Mouse (Mus musculus): ENCODE data around the gene Gm11037.

DNA sequence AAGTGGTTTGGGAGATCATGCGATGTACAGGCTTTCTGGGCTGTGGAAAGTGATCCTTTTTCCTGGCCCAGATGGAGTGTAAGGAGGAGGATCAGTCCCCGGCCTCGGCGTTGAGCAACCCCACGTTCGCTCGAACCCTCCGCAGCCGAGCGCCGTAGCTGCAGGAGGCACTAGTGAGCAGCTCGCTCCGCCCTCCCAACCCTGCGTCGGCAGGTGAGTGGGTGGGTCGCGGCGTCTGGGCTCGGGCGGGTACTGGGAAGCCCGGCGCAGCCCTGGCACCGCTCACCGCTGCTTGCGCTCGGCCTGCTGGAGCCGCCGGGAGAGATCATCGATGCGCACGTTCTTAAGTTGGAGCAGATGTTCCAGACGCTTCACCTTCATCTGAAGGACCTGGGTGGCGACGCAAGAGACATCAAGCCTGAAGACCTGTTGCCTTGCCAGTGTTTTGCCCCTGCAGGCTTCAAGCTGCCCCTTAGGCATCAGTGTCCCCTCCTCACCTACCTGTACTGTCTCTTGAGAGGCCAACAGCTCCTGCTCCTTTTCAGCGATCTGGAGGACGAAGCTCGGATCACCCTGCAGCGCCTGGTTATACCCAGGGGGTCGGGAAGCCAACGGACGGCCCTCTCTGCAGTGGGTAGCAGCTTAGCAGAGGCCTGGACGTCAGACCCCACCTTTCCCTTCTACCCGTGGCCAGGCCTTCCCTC lies 38.3 kb downstream of the Gm11037 start:
- TF ChIP-seq CTCF (IDR thresholded peaks at IDR 0.05; ENCODE audit: extremely low read depth, insufficient read depth, low read length) (no peak), POLR2A (IDR thresholded peaks at IDR 0.05; ENCODE audit: extremely low read depth, insufficient read depth, low read length) (no peak)
